Mouse (Mus musculus) R1 (cell line): ENCODE measurements around the gene Mrpl21.
A peak's percentile ranks its signal among the peaks of the same experiment; 100 is the strongest.

Experiments
- DNase-seq: peaks from one replicate; pipeline ENCODE4 v3.0.0-alpha.2; 2018; ENCODE audit warnings: low read depth, low spot score

Mrpl21 gene

DNA sequence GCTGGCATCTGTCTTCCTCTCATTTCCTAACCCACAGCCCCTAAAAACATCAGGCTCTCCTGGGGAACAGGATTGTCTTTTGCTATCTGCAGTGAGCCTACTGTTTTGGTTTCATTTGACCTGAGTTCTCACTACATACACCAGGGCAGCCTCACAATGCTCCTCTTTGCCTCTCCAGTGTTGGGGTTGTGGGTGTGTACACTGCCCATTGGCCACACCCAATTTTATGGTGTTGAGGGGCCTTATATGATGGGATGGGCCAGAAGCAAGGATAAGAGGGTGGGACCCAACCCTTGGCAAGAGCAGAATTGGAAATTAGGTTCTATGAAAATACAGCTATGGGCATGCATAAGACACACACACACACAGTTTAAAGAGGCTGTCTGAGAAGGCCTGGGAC lies 14.3 kb downstream of the Mrpl21 start:
- DNase-seq: no peak

- no peak for DNase-seq
Measured at GRCm38 (mm10) chr19:3297775-3298174, 15.1 kb downstream of the Mrpl21 start.

DNA sequence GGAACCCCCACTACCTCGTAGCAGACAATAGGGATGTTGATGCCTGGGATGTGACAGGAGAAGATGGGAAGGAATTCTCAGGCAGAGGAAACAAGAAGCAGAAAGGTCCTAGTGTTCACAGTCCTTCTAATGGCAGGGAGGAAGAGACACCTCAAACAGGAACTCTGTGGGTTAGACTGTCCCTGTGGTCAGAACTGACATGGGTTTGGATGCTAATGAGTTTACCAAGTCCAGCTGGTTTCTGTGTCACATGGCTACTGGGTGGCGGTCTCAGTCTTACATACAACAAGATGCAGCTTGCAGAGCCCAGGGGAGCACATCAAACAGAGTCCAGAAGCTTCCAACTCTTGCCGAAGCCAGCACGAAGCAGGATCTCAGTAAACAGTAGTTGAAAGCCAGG lies 21.3 kb downstream of the Mrpl21 start:
- no peak for DNase-seq

- DNase-seq: no peak
Measured at GRCm38 (mm10) chr19:3307175-3307949, 24.7 kb downstream of the Mrpl21 start.

DNA sequence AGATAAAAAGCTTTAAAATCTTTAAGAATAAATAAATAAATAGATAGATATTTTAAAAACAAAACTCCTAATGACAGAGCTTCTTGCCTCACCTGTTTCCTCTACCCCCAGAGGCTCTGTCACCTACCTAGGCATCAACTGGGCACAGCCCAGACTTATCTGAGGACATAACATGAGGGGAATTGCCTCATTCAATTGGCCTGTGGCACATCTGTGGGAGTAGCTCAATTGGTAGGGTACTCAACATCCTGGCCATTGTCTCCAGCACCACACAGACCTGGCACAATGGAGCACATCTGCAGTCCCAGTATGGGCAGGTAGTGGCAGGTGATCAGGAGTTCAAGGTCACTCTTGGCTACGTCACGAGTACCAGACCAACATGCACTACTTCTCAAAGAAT lies 36.6 kb downstream of the Mrpl21 start:
- DNase-seq: no peak

- DNase-seq: no peak
Measured at GRCm38 (mm10) chr19:3320086-3320485, 37.4 kb downstream of the Mrpl21 start.

DNA sequence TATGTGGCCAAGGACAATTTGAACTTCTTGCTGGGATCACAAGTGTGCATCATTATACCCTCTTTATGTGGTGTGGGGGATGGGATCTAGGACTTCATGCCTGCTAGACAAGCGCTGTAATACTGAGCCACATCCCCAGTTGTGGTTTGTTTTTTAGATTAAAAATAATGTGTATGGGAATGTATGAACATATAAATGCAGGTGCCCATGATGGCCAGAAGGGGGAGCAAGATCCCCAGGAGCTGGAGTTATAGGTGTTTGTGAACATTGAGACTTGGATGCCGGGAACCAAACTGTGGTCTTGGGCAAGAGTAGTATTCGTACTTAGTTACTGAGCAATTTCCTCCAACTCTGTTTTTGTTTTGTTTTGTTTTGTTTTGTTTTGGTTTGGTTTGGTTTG lies 38.1 kb downstream of the Mrpl21 start:
- peak; percentile 83 for DNase-seq

DNA sequence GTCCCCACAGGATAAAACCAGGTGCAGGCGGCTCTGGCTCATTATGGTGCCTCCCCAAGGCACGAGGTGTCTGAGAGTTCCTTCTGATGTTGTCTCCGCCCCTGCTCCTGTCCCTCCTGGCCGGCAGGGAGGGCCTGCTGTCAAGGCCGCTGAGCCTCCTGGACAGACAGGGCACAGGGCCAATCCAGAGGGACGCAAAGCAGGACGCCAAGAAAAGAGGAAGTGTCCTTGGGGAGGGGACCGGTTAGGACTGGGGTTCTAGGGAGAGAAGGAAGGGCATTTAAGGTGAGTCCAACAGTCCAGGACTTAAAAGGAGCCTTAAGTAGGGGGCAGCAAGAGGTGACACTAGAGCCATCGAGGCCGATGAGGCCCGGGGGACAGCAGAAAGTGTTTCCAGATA lies 38.9 kb downstream of the Mrpl21 start:
- no peak for DNase-seq

DNA sequence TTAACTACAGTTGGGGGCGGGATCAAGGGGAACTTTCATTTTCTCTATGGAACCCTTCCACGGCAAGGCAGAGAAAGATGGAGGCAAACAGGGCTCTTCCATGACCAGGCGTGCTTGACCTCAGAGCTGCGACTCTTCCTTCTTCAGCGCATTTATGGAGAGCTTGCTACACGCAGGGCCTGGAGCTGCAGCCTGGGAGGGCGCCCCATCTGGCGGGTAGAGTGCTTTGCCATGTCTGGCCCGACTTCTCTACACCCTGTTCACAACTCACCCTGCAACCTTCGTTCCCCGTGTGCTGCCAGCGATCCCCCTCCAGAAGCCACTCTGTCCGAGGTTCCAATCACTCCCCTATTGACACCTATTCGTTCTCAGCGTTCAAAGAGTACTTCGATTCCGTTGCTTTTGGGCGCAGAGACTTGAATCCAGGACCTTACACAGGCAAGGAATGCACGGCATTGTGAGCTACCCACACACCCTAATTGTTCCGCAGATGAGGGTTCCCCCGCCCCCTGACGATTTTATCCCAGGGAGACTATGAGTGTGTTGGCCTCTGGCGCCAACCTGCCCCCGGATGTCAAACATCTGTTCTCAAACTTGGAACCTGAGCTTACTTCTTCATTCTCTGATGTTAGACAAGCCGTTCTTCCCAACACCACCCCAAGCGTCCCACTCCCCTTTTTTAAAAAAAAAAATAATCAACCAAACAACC lies 39.7 kb downstream of the Mrpl21 start, which contains the start of gene Cpt1a:
TSS of gene Cpt1a (plus strand) at position 74 of the 709 bp plus-strand sequence.
- peak; percentile 82 for DNase-seq

- peak; percentile 79 for DNase-seq
Measured at GRCm38 (mm10) chr19:3323201-3323621, 40.5 kb downstream of the Mrpl21 start.

GRCm38 (mm10) chr19:3323753-3324270 lies 41.1 kb downstream of the Mrpl21 start:
- peak; percentile 70 for DNase-seq

- DNase-seq: peak; percentile 76
Measured at GRCm38 (mm10) chr19:3324271-3324811, 41.6 kb downstream of the Mrpl21 start.

- peak; percentile 93 for DNase-seq
Measured at GRCm38 (mm10) chr19:3324931-3325711, 42.4 kb downstream of the Mrpl21 start.

GRCm38 (mm10) chr19:3325771-3326478 lies 43.2 kb downstream of the Mrpl21 start:
- DNase-seq: no peak

GRCm38 (mm10) chr19:3326479-3327047 lies 43.9 kb downstream of the Mrpl21 start:
- DNase-seq: no peak

- no peak for DNase-seq
Measured at GRCm38 (mm10) chr19:3333247-3333646, 50.5 kb downstream of the Mrpl21 start.

GRCm38 (mm10) chr19:3333694-3334515 lies 51.2 kb downstream of the Mrpl21 start:
- no peak for DNase-seq

DNA sequence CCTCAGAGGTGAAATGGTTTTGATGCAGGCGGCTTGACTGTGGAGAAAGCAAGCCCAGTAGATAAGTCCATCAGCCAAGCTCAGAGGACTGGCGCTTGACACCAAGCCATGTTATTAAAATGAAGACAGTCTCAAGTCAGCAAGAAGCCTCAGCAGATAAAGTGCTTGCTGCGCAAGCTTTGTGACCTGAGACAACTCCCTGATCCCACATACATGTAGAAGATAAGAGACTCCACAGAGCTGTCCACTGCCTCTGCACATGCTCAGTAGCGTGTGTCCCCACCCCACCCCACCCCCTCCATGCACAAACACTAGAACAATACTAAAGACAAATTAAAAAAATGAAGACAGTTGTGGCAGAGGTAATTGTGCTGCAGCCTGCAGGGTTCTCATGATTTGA lies 51.8 kb downstream of the Mrpl21 start:
- DNase-seq: no peak

DNA sequence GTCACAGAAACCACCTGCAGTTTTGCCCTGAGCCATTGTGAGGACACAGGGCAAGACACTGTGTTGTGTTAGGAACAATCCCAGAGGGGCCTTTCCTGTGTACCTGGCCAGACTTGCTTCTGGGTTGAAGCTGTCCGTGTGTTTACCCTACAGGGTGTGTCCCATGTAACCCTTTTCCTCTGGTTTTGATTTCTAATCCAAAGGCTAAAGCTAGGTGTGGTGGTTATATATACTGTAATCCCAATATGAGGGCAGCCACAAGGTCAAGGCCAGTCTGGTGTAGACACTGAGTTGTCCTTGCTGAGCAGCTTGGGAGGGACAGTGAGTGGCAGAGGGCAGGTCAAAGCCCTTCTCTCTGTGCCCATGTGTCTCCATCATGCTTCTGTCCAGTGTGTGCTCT lies 53.2 kb downstream of the Mrpl21 start:
- no peak for DNase-seq
